Mouse (Mus musculus): ENCODE measurements around the gene Rplp2. TPM values are rescaled to one million over a fixed set of nuclear protein-coding genes. Genes with fewer than 3 reads are reported as not detected.

Gene Rplp2
- polyA plus RNA-seq, 1 experiment from 2014 or later = 771 TPM

- H3K4me3 ChIP-seq = no peak overlapping the region
- H3K27me3 ChIP-seq = no peaks in the 10 kb centered on the region
- ATAC-seq (ENCODE audit: low read depth) = no peak
- WGBS = 94% methylated on average over 2 of the region's 2 CpGs
- H3K9me3 ChIP-seq = no peaks in the 10 kb centered on the region
- no peak overlapping the region for H3K9ac ChIP-seq
- H3K4me2 ChIP-seq = no peak overlapping the region
- no peak overlapping the region for H3K27ac ChIP-seq (replicated peaks)
- no peaks in the 10 kb centered on the region for H3K4me1 ChIP-seq (replicated peaks)
- H3K36me3 ChIP-seq = peaks cover 75% of the 10 kb centered on the region
Observed at GRCm38 (mm10) chr7:141495379-141495778, 48.2 kb downstream of the Rplp2 start.

GRCm38 (mm10) chr7:141495940-141496339 lies 48.8 kb downstream of the Rplp2 start:
- H3K4me3 ChIP-seq = no peak overlapping the region
- no peak for ATAC-seq (ENCODE audit: low read depth)
- H3K27ac ChIP-seq (replicated peaks) = no peak overlapping the region
- WGBS = 93% methylated on average over 4 of the region's 4 CpGs
- H3K9ac ChIP-seq = no peak overlapping the region
- H3K4me2 ChIP-seq = no peak overlapping the region
- no peaks in the 10 kb centered on the region for H3K9me3 ChIP-seq
- peaks cover 75% of the 10 kb centered on the region for H3K36me3 ChIP-seq
- H3K4me1 ChIP-seq (replicated peaks) = no peaks in the 10 kb centered on the region
- H3K27me3 ChIP-seq = no peaks in the 10 kb centered on the region

GRCm38 (mm10) chr7:141497600-141497999 lies 50.4 kb downstream of the Rplp2 start:
- no peak overlapping the region for H3K4me2 ChIP-seq
- ATAC-seq (ENCODE audit: low read depth) = no peak
- WGBS = 96% methylated on average over 3 of the region's 3 CpGs
- H3K27me3 ChIP-seq = no peaks in the 10 kb centered on the region
- H3K36me3 ChIP-seq = peaks cover 73% of the 10 kb centered on the region
- no peaks in the 10 kb centered on the region for H3K9me3 ChIP-seq
- H3K4me3 ChIP-seq = no peak overlapping the region
- H3K9ac ChIP-seq = no peak overlapping the region
- no peaks in the 10 kb centered on the region for H3K4me1 ChIP-seq (replicated peaks)
- H3K27ac ChIP-seq (replicated peaks) = no peak overlapping the region

Other genes starting within 250 kb of the Rplp2 start
- gene Lmntd2, start 233.3 kb upstream of the Rplp2 start, polyA plus RNA-seq (2015; fragmentation: Nextera tagmentation; extraction: Ambion mirVana) = 1.3 and 1.5 TPM in 2 replicates
- gene Rassf7, start 231.5 kb upstream of the Rplp2 start, polyA plus RNA-seq (2015; fragmentation: Nextera tagmentation; extraction: Ambion mirVana) = 29.8 and 31.7 TPM in 2 replicates
- gene Phrf1, start 218.6 kb upstream of the Rplp2 start, polyA plus RNA-seq (2015; fragmentation: Nextera tagmentation; extraction: Ambion mirVana) = 71.4 and 74.1 TPM in 2 replicates
- gene Irf7, start 180.9 kb upstream of the Rplp2 start, polyA plus RNA-seq (2015; fragmentation: Nextera tagmentation; extraction: Ambion mirVana) = 1.0 and 1.4 TPM in 2 replicates
- gene Cdhr5, start 170.6 kb upstream of the Rplp2 start, polyA plus RNA-seq (2015; fragmentation: Nextera tagmentation; extraction: Ambion mirVana) = not detected in 2 replicates
- gene Sct, start 168.2 kb upstream of the Rplp2 start, polyA plus RNA-seq (2015; fragmentation: Nextera tagmentation; extraction: Ambion mirVana) = 3.3 and 5.8 TPM in 2 replicates
- 0.54 and 1.3 TPM in 2 replicates for gene Drd4, start 155.4 kb upstream of the Rplp2 start, polyA plus RNA-seq (2015; fragmentation: Nextera tagmentation; extraction: Ambion mirVana)
- 150 and 156 TPM in 2 replicates for gene Deaf1, start 119.7 kb upstream of the Rplp2 start, polyA plus RNA-seq (2015; fragmentation: Nextera tagmentation; extraction: Ambion mirVana)
- 58.7 and 60.8 TPM in 2 replicates for gene Tmem80, start 119.6 kb upstream of the Rplp2 start, polyA plus RNA-seq (2015; fragmentation: Nextera tagmentation; extraction: Ambion mirVana)
- gene Eps8l2, start 108.5 kb upstream of the Rplp2 start, polyA plus RNA-seq (2015; fragmentation: Nextera tagmentation; extraction: Ambion mirVana) = 0.43 and 0.76 TPM in 2 replicates
- gene Taldo1, start 55.2 kb upstream of the Rplp2 start, polyA plus RNA-seq (2015; fragmentation: Nextera tagmentation; extraction: Ambion mirVana) = 328 and 340 TPM in 2 replicates
- gene Gatd1, start 33.2 kb upstream of the Rplp2 start, polyA plus RNA-seq (2015; fragmentation: Nextera tagmentation; extraction: Ambion mirVana) = 47.0 and 51.4 TPM in 2 replicates
- gene Cend1, start 17.9 kb upstream of the Rplp2 start, polyA plus RNA-seq (2015; fragmentation: Nextera tagmentation; extraction: Ambion mirVana) = 94.3 and 111 TPM in 2 replicates
- 59.6 and 66.7 TPM in 2 replicates for gene Slc25a22, start 9.5 kb upstream of the Rplp2 start, polyA plus RNA-seq (2015; fragmentation: Nextera tagmentation; extraction: Ambion mirVana)
- 3.8 and 3.9 TPM in 2 replicates for gene Pidd1, start 3.3 kb upstream of the Rplp2 start, polyA plus RNA-seq (2015; fragmentation: Nextera tagmentation; extraction: Ambion mirVana)
- 17.1 and 17.6 TPM in 2 replicates for gene Pnpla2, start 7.8 kb downstream of the Rplp2 start, polyA plus RNA-seq (2015; fragmentation: Nextera tagmentation; extraction: Ambion mirVana)
- gene Cracr2b, start 13.7 kb downstream of the Rplp2 start, polyA plus RNA-seq (2015; fragmentation: Nextera tagmentation; extraction: Ambion mirVana) = 5.3 and 9.8 TPM in 2 replicates
- 19.1 and 22.7 TPM in 2 replicates for gene Cd151, start 20.0 kb downstream of the Rplp2 start, polyA plus RNA-seq (2015; fragmentation: Nextera tagmentation; extraction: Ambion mirVana)
- gene Polr2l, start 27.8 kb downstream of the Rplp2 start, polyA plus RNA-seq (2015; fragmentation: Nextera tagmentation; extraction: Ambion mirVana) = 79.3 and 85.0 TPM in 2 replicates
- 54.3 and 57.1 TPM in 2 replicates for gene Tspan4, start 27.9 kb downstream of the Rplp2 start, polyA plus RNA-seq (2015; fragmentation: Nextera tagmentation; extraction: Ambion mirVana)
- 36.9 and 38.6 TPM in 2 replicates for gene Chid1, start 92.5 kb downstream of the Rplp2 start, polyA plus RNA-seq (2015; fragmentation: Nextera tagmentation; extraction: Ambion mirVana)
- gene Ap2a2, start 114.8 kb downstream of the Rplp2 start, polyA plus RNA-seq (2015; fragmentation: Nextera tagmentation; extraction: Ambion mirVana) = 109 and 117 TPM in 2 replicates
- 0.17 and 0.20 TPM in 2 replicates for gene Muc6, start 207.9 kb downstream of the Rplp2 start, polyA plus RNA-seq (2015; fragmentation: Nextera tagmentation; extraction: Ambion mirVana)
- 0.37 and 0.81 TPM in 2 replicates for gene Muc2, start 243.0 kb downstream of the Rplp2 start, polyA plus RNA-seq (2015; fragmentation: Nextera tagmentation; extraction: Ambion mirVana)